Mouse (Mus musculus): ENCODE data around the gene Dbx2.

GRCm38 (mm10) chr15:95655860-95656259, at the start of gene Dbx2:
- TF ChIP-seq CTCF (IDR thresholded peaks at IDR 0.05; ENCODE audit: low read depth) (no peak), EP300 (optimal IDR thresholded peaks at IDR 0.05) (no peak)
